Mouse (Mus musculus) adrenal gland, adult 18-20 months (tissue): Measurements from ENCODE around the gene Samd8. TPM values are rescaled to one million over a fixed set of nuclear protein-coding genes. Genes with fewer than 3 reads are reported as not detected.

ENCODE experiments used
- DNase-seq, 2 experiments: peaks; one replicate each; pipeline ENCODE4 v3.0.0; 2021 to 2022; ENCODE audit warnings: low spot score in 2 of 2
- total RNA-seq, 2 experiments: library from RNA; stranded (reverse); gene quantifications; 1 replicate in 1 of 2; 2 replicates in 1 of 2; pipeline ENCODE4 v1.2.3; 2021

Samd8 gene
- total RNA-seq, 2 experiments from 2014 or later = 45.1 to 52.9 TPM

DNA sequence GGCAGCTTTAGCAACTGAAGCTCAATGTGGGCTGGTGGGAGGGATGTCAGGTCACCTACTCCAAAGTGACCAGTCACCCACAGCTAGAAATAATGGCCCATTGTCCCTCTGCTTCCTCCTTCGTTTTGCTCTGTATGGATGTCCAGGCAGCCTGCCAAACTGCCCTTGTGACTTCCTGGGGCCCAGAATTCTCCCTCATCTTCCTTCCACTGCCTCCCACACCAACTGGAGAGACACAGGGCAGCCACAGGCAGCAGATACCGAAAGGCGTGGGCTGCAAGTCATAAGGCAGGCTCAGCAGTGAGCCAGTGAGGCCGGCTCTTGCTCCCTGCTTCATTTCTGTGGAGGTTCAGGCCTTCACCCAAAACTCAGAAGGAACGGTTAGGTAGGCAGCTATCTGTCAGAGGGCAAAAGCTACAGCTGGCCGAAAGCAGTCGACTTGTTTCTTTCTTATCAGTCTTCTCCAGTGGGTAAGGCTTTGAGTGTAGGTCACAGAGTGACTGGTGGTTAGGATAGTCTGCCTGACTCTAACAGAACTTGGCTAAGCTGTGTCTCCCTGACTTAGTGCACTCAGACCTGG, 72.6 kb downstream of the Samd8 start:
- peak; percentile 55 to 72 for DNase-seq

DNA sequence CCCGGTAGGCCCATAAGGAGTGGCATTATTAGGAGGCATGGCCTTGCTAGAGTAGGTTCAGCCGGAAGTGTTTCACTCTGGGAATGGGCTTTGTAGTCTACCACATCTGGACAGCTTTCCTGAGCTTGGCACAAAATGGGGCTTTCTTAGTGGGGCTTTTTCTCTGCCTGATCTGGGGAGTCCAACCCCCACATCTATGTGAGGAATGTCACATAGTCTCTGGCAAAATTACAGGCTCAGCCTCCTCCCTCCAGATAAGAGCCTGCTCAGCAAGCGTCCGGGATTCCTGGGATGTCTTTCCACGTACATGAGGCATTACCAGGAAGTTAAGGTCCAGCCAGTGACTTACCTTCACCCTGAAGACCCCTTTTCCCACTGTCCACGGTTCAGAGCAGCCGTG, 73.6 kb downstream of the Samd8 start:
- DNase-seq = no peak

GRCm38 (mm10) chr14:21824938-21825337, 74.6 kb downstream of the Samd8 start, which contains the start of gene Vdac2:
Gene Vdac2 (plus strand): TSS chr14:21825238.
- DNase-seq = no peak

DNA sequence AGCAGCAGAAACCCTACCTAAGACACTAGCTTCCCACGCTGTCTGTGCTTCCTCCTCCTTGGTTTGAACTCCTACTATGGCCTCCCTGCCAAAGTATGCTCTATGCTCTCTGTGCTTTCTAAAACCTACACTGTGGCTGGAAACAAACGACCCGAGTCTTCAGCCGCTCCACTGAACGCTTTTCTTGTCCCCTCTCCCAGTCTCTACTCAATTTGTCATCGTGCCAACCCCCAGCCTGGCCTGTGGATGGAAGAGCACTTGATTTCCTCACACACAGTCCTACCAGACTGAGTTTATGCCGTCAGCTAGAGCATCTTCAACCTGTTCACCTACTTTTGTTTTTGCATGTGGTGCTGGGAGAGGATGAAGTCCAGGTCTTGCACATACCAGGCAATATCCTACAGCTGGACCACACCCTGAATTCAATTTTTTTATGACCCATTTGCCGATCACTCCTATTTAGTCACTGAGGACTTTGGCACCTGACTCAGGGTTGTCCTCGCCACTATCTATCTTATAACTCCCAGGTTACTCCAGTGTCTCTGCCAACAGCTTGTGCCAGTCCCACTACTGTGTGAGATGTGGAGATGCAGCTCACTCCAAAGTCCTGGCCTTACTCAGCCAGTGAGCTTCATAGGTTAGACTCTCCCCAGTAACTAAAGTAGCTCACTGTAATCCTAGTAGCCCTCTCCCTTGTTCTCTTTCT, 75.6 kb downstream of the Samd8 start:
- no peak for DNase-seq

- peak; percentile 96 to 97 for DNase-seq
These were observed 80.8 kb downstream of the Samd8 start for GRCm38 (mm10) chr14:21830876-21831767.

- DNase-seq = no peak
These were observed 81.6 kb downstream of the Samd8 start for GRCm38 (mm10) chr14:21831830-21832403.

GRCm38 (mm10) chr14:21838336-21839017, 88.1 kb downstream of the Samd8 start:
- no peak for DNase-seq

GRCm38 (mm10) chr14:21841819-21842592, 91.7 kb downstream of the Samd8 start:
- no peak for DNase-seq

DNA sequence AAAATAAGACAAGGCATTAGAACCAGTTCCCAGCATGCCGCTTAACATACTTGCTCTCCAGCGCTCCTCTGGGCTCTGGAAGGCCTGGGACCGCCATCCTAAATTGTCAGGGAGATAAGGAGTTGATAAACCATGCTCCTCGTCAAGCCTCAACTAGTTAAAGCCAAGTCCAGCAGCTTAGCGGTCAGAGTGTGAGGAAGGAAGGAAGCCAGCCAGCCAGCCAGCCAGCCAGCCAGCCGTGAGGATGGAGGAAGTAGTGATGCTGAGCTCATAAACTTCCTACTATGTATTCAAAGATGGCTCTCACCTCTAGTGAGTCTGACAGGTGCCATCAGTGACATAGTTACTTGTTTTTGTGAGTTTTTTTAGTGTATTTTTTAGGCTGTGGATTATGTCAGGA, 92.9 kb downstream of the Samd8 start:
- no peak for DNase-seq

DNA sequence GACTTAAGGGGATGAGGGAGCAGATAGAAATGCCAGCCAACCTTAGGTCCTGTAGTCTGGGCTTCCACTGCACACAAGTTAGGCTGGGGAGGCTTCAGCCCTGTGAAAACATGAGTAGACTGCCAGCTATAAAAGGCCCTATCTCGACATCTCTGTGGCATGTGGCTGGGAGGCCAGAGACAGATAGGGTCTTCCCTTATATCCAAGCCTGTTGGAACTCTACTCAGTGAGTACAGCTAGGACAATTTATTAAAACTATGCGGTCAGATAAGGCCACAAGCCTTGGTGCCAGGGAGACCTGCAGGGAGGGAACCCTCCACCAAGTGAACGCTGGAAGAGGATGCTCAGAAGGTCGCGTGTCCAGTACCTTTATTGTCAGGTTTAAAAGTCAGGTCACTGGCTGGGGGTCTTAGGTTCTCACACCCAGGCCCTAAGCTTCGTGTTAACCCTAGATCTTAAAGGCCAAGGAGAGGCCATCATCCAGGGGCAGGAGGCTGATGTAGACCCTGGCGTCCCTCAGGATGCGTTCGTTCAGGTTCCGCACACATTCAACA, 96.6 kb downstream of the Samd8 start:
- no peak for DNase-seq

- peak in 1 of 2 experiments; percentile 44 for DNase-seq
These were observed 97.2 kb downstream of the Samd8 start for GRCm38 (mm10) chr14:21847381-21848165.

Other genes starting within 250 kb of the Samd8 start
- 1 to 10 TPM in 1 of 2 experiments, under 1 TPM in 1; 0.83 to 2.5 TPM for gene Dupd1, start 36.0 kb upstream of the Samd8 start, total RNA-seq
- under 1 TPM in 1 of 2 experiments, not detected in 1; 0.77 TPM for gene Dusp13, start 650 bp downstream of the Samd8 start, total RNA-seq
- 100 to 1,000 TPM; 205 to 245 TPM for gene Vdac2, start 74.7 kb downstream of the Samd8 start, total RNA-seq
- gene Comtd1, start 98.4 kb downstream of the Samd8 start, total RNA-seq = 10 to 100 TPM; 60.4 to 63.9 TPM
- 10 to 100 TPM; 21.9 to 25.3 TPM for gene Zfp503, start 239.1 kb downstream of the Samd8 start, total RNA-seq